Mouse (Mus musculus) midbrain, embryonic 10.5 days (tissue): ENCODE data around the gene Ppp1cc. TPM values are rescaled to one million over a fixed set of nuclear protein-coding genes. Genes with fewer than 3 reads are reported as not detected.
"Not testable (repeated sequence)": the region's sequence is repeated elsewhere in the genome, so short reads cannot be mapped to it uniquely, and the experiment has no call there.

Experiments used
- DNase-seq: peaks from one replicate; pipeline ENCODE4 v3.0.0-alpha.2; 2017; ENCODE audit warnings: low spot score
- H3K27ac ChIP-seq: fragments of 300-500 bp; sonication (generic); replicated peaks from 2 replicates; pipeline ENCODE4 v1.5.1; 2016; ENCODE audit warnings: mild to moderate bottlenecking
- H3K27me3 ChIP-seq: fragments of 300-500 bp; sonication (generic); 2 replicates; pipeline ENCODE4 v1.6.1; 2016; ENCODE audit warnings: low read depth, mild to moderate bottlenecking; ENCODE audit not compliant: poor library complexity, severe bottlenecking
- H3K36me3 ChIP-seq: fragments of 300-500 bp; sonication (generic); 2 replicates; pipeline ENCODE4 v1.6.1; 2016; ENCODE audit warnings: mild to moderate bottlenecking, moderate library complexity
- H3K4me1 ChIP-seq: fragments of 300-500 bp; sonication (generic); 2 replicates; pipeline ENCODE4 v1.6.1; 2016
- H3K4me3 ChIP-seq: fragments of 300-500 bp; sonication (generic); 2 replicates; pipeline ENCODE4 v1.5.1; 2016; ENCODE audit warnings: mild to moderate bottlenecking, moderate library complexity
- H3K9me3 ChIP-seq: fragments of 300-500 bp; sonication (generic); replicated peaks from 2 replicates; pipeline ENCODE4 v1.6.1; 2016; ENCODE audit warnings: mild to moderate bottlenecking
- WGBS: fragments of 180-500 bp; shearing (Covaris S2); methylation state at CpG from one replicate; pipeline ENCODE4 v1.1.7; 2016; 5-methylcytosine and 5-hydroxymethylcytosine counted together
- polyA plus RNA-seq: library from polyadenylated mRNA; unstranded; fragments of >200 nt; fragmentation: Nextera tagmentation; extraction: Ambion mirVana; gene quantifications from 2 replicates; pipeline ENCODE4 v1.2.1, GENCODE M21; 2016

The Ppp1cc gene
- polyA plus RNA-seq, 1 experiment from 2014 or later: 339 TPM

DNA sequence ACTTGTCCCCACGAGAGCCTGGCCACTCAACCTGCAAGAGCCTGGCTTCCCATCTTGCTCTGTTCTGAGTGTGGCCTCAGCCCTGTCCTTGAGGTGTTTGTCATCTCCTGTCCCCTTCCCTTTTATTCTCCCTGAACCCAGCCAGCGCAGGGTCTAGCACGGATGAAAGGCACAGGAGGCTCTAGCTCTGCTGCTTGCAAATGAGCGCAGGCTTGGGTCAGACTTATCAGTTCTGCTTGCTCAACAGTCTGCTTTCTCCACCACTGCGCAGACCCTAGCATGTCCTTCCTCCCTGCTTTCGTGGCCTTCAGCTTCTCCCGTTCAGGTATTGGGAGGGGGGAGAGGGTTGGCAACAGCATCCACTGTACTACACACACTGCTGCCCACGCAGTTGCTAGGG lies 54.0 kb downstream of the Ppp1cc start:
- H3K4me1 ChIP-seq: peaks cover 32% of the 10 kb centered on the region
- no peak overlapping the region for H3K4me3 ChIP-seq
- H3K36me3 ChIP-seq: peaks cover 11% of the 10 kb centered on the region
- no peaks in the 10 kb centered on the region for H3K9me3 ChIP-seq
- no peaks in the 10 kb centered on the region for H3K27me3 ChIP-seq
- no peak for DNase-seq
- no peak overlapping the region for H3K27ac ChIP-seq
- WGBS: 91% methylated on average over 8 of the region's 8 CpGs

DNA sequence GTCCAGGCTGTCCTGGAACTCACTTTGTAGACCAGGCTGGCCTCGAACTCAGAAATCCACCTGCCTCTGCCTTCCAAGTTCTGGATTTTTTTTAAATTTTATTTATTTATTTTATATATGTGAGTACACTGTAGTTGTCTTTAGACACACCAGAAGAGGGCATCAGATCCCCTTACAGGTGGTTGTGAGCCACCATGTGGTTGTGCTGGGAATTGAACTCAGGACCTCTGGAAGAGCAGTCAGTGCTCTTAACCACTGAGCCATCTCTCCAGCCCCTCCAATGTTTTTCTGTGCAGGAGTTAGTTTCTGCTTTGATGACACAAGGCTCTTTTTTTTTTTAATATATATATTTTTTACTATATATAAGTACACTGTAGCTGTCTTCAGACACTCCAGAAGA lies 54.7 kb downstream of the Ppp1cc start:
- not testable (repeated sequence) for H3K27me3 ChIP-seq, H3K4me3 ChIP-seq, DNase-seq, H3K27ac ChIP-seq, H3K9me3 ChIP-seq
- 92% methylated on average over 1 of the region's 1 CpGs for WGBS
- peaks cover 14% of the 10 kb centered on the region for H3K36me3 ChIP-seq
- peaks cover 32% of the 10 kb centered on the region for H3K4me1 ChIP-seq

DNA sequence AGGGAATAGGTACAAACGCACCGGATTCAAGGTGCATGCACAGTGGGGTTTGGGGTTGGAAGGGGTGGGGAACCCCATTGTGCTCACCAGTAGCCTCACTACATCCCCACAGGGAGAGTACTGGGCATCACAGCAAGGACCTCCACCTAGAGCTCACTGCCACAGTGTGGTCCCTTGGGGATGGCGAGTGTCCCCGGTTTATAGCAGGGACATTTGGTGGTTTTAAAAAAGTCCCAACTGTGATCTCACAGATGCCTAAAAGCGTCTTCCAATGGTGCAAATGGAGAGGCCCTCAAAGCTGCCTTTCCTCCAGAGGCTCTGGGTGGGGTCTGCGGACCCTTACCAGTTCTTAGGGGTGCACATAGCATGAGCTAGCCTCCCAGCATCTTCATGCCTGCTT lies 55.8 kb downstream of the Ppp1cc start:
- peaks cover 18% of the 10 kb centered on the region for H3K36me3 ChIP-seq
- peaks cover 30% of the 10 kb centered on the region for H3K4me1 ChIP-seq
- no peaks in the 10 kb centered on the region for H3K9me3 ChIP-seq
- 95% methylated on average over 6 of the region's 6 CpGs for WGBS
- no peaks in the 10 kb centered on the region for H3K27me3 ChIP-seq
- H3K27ac ChIP-seq: no peak overlapping the region
- DNase-seq: no peak
- no peak overlapping the region for H3K4me3 ChIP-seq

DNA sequence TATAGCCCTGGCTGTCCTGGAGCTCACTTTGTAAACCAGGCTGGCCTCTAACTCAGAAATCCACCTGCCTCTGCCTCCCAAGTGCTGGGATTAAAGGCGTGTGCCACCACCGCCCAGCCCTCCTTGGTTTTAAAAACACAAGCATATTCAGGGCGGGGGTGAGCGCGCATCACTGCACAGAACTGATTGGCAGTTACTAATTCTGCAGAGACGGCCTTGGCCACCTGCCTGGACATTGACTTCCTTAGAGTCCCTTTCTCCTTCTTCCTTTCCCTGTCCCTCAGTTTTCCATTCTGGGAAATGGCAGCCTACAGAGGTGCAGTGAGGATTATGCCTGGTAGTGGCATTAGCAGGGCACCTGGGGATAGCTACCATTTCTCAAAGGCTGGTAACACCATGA lies 59.6 kb downstream of the Ppp1cc start:
- no peak for DNase-seq
- Histone ChIP-seq H3K27ac (no peak overlapping the region), H3K27me3 (no peaks in the 10 kb centered on the region), H3K4me3 (no peak overlapping the region), H3K36me3 (peaks cover 43% of the 10 kb centered on the region), H3K4me1 (peaks cover 13% of the 10 kb centered on the region), H3K9me3 (no peaks in the 10 kb centered on the region)
- 83% methylated on average over 6 of the region's 6 CpGs for WGBS

DNA sequence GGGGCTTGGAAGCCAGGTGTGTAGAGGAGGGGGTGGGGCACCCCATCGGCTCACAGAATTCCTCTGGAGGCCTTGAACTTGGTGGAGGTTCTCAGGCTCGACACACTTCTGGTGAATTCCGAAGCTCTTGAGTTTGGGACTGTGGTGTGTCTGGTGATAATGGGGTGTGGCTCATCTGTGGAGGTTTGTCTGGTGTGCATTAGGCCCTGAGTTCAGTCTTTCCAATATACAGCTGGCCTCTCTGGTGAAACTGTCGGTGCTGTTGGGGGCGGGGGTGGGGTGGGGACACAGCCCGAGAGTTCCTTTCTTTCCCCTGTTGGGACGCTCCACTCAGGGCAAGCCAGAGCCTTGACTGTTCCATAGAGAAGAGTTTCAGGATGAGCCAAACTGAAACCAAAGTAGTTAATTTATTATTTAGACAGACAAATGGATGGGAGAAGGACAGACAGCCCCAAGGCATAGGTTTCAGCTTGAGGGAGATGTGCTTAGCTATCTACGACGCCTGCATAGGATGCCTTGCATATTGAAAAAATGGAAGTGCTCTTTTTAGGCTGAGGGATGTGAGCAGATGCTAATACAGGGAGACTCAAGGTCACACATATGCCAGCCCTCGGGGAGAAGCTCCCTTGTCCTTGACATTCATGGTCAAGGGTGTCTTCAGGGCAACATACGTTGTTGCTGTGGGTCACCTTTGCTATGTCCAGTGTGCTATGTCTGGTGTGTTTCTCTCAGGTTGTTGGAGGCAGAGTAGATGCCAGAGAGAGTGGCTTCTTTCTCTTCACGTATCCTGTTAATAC lies 60.2 kb downstream of the Ppp1cc start:
- H3K4me3 ChIP-seq: no peak overlapping the region
- no peaks in the 10 kb centered on the region for H3K9me3 ChIP-seq
- no peaks in the 10 kb centered on the region for H3K27me3 ChIP-seq
- 91% methylated on average over 12 of the region's 12 CpGs for WGBS
- H3K4me1 ChIP-seq: peaks cover 13% of the 10 kb centered on the region
- H3K36me3 ChIP-seq: peaks cover 43% of the 10 kb centered on the region
- DNase-seq: no peak
- H3K27ac ChIP-seq: no peak overlapping the region

DNA sequence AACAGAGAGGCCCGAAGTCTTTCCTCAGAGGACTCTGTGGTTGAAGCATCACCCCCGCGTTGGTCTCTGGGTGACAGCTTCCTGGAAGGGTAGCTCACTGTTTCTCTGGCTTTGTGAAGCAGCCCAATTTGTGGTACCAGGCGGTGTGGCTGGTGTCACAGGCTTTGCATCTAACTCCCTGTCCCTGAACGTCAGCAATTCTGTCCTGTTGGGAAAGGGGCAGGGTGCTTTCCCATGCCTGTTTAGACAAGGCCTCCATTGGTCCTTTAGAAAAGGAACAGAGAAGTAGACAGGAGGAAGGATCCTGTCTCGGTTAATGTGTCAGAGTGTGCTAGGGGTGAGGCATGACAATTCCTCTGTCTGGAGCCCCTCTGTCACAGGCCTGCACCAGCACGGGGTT lies 60.9 kb downstream of the Ppp1cc start:
- Histone ChIP-seq H3K9me3 (no peaks in the 10 kb centered on the region), H3K36me3 (peaks cover 43% of the 10 kb centered on the region), H3K27ac (no peak overlapping the region), H3K4me1 (peaks cover 13% of the 10 kb centered on the region), H3K4me3 (no peak overlapping the region), H3K27me3 (no peaks in the 10 kb centered on the region)
- DNase-seq: no peak
- 84% methylated on average over 7 of the region's 7 CpGs for WGBS

DNA sequence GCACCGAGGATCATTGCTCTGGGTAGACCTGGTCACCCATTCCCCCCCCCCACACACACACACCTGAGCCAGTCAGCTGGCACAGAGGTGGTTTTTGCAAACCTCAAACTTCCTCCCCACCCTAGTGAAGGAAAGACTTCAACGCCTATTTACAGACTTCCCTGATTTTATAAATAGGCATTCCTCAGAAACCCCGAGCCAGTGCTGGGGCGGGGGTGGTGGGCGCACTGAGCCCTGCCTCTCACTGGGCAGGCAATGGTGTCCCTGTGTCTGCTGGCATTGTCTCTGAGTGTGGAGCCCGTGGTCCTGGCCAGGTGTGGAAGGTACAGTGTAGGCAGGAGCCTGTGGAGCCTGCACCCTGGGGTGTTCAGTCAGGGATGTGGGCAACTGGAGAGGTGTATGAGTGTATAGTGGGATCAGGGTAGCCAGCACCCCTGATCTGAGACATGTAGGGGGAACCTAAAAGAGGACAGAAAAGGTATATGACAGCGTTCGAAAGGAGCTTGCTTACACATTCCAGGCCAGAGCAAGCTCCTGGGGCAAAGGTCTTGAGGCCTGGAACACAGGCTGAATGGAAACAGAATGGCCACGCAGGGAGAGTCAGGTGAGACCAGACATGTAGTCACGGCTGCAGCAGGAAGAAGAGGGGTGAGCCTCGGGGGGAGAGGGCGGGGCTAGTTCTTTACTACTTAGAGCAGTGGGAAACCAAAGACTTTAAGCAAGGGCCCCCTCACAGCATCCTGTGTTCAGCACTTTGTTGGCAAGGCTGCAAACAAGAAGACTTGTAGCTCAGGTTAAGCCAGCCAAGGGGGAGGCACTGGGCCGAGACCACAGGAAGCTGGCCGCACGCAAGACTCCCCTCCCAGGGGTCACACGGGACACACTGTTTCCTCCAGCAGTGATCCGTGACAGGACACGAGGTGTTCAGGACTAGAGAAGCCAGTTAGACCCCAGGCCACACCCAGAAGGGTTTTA lies 61.9 kb downstream of the Ppp1cc start:
- no peak for DNase-seq
- WGBS: 72% methylated on average over 18 of the region's 18 CpGs

DNA sequence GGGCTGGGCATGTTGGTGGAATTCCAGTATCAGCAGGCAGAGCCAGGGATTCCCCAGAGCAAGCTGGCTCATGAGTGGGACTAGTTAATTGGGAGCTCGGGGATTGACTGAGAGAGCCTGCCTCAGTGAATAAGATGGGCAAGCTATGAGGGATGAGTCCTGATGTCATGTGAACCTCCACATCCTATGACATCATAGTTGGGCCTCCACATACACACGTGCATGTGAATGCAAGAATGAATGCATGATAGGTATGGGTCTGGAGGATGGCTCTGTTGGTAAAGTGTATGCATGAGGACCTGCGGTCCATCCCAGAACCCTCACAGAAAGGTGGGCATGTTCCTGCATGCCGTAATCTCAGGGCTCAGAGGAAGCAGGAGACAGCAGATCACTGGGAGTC lies 63.0 kb downstream of the Ppp1cc start:
- Histone ChIP-seq H3K27ac (no peak overlapping the region), H3K4me1 (peaks cover 16% of the 10 kb centered on the region), H3K9me3 (no peaks in the 10 kb centered on the region), H3K36me3 (peaks cover 48% of the 10 kb centered on the region), H3K4me3 (no peak overlapping the region), H3K27me3 (no peaks in the 10 kb centered on the region)
- no peak for DNase-seq
- 90% methylated on average over 4 of the region's 4 CpGs for WGBS

More for the DNA sequence above, 61.9 kb downstream of the Ppp1cc start:
- peaks cover 13% of the 10 kb centered on the region for H3K4me1 ChIP-seq
- H3K27ac ChIP-seq: 0 out of 2 replicates have a peak overlapping the region, but pooled peaks have one; percentile 23
- no peak overlapping the region for H3K4me3 ChIP-seq
- H3K36me3 ChIP-seq: peaks cover 43% of the 10 kb centered on the region
- no peaks in the 10 kb centered on the region for H3K27me3 ChIP-seq
- H3K9me3 ChIP-seq: no peaks in the 10 kb centered on the region

DNA sequence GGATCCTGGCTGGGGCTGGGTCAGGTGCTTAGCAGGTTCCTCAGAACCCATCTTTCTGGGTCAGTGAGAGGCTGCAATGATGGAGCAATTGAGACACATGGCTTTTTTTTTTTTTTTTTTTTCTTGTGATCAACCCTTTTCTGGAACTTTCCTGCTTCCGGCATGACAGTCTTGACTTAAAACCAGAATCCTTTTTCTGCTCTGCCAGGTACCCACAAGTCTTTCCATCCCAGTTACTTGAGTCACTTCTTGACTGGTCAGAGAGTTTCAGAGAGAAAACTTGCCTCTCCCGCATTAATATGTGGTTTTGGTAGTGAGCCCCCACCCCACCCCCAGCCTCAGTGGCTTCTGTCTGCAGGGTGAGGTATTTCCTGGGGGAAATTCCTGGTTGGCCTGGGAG lies 66.2 kb downstream of the Ppp1cc start:
- DNase-seq: no peak
- H3K9me3 ChIP-seq: peaks cover 11% of the 10 kb centered on the region; the same call in 1 of the 2 replicates
- H3K27me3 ChIP-seq: no peaks in the 10 kb centered on the region
- peaks cover 16% of the 10 kb centered on the region; the same call in 1 of the 2 replicates for H3K4me1 ChIP-seq
- WGBS: 88% methylated on average over 2 of the region's 2 CpGs
- no peak overlapping the region for H3K27ac ChIP-seq
- peaks cover 45% of the 10 kb centered on the region for H3K36me3 ChIP-seq
- H3K4me3 ChIP-seq: no peak overlapping the region

Other genes starting within 250 kb of the Ppp1cc start
- gene Cux2, start 108.2 kb upstream of the Ppp1cc start, polyA plus RNA-seq: 6.4 and 10.2 TPM in 2 replicates
- 0.43 and 0.59 TPM in 2 replicates for gene Myl2, start 57.3 kb upstream of the Ppp1cc start, polyA plus RNA-seq
- gene Ccdc63, start 17.5 kb upstream of the Ppp1cc start, polyA plus RNA-seq: not detected in 2 replicates
- 17.7 TPM in 2 replicates for gene Hvcn1, start 48.5 kb downstream of the Ppp1cc start, polyA plus RNA-seq
- 5.9 and 6.4 TPM in 2 replicates for gene Tctn1, start 106.2 kb downstream of the Ppp1cc start, polyA plus RNA-seq
- 7.3 and 7.7 TPM in 2 replicates for gene Pptc7, start 126.1 kb downstream of the Ppp1cc start, polyA plus RNA-seq
- 9.5 and 11.5 TPM in 2 replicates for gene Rad9b, start 196.0 kb downstream of the Ppp1cc start, polyA plus RNA-seq
- gene Vps29, start 196.1 kb downstream of the Ppp1cc start, polyA plus RNA-seq: 218 and 220 TPM in 2 replicates
- gene Gpn3, start 213.6 kb downstream of the Ppp1cc start, polyA plus RNA-seq: 76.9 and 82.9 TPM in 2 replicates
- gene Fam216a, start 214.1 kb downstream of the Ppp1cc start, polyA plus RNA-seq: 85.5 and 98.8 TPM in 2 replicates
- 88.6 and 103 TPM in 2 replicates for gene Arpc3, start 233.6 kb downstream of the Ppp1cc start, polyA plus RNA-seq